Mouse (Mus musculus): ENCODE results near the gene Zyg11b.

DNA sequence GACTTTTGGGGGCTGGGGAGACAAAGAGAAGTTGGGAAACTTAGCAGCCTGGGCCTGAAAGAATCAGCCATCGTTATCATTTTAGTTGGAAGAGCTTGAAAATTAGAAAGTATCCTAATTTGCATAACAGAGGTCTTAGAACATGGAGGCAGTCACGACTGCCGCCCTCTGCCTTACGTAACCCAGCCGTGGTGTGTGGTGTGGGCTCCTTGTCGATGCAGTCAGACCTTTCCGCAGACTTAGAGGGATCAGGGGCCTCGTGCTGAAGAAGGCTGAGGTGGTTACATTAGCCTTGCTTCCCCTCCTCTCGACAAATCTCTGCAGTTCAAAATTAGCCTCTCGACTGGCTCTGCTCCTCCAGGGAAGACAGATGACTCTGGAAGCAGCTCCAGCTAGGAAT lies 37.9 kb upstream of the Zyg11b start:
- TF ChIP-seq CTCF (IDR thresholded peaks at IDR 0.05; ENCODE audit: insufficient read depth, low read depth, low read length) (no peak), POLR2A (IDR thresholded peaks at IDR 0.05; ENCODE audit: insufficient read depth, low read depth, low read length) (no peak)
